Mouse (Mus musculus): ENCODE measurements at regions not wholly inside any gene's neighbourhood (a gene's known extent, or its start where the extent isn't known, plus 50 kb on each side); places are given as distances from the start of the nearest gene placed in this dataset.

DNA sequence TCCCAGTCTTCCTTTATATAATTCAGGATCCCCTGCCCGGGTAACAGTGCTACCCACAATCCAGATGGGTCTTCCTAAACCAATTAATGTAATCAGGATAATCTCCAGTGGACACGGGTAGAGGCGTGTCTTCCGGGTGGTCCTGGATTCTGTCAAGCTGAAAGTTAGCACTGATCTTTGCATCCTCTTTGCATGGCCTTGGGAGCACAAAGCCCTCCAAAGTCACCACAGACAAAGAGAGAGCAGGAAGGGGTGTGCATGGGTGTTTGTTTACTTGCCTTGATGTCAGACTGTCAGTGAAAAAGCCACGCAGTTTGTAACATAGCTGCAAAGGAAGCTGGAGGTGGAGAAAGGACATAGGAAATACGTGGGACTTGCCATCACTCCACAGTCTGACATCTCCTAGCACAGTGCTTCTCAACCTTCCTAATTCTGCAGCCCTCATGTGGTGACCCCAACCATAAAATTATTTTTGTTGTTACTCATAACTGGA lies 208.0 kb downstream of the Rplp1 start:
- no peak for DNase-seq (ENCODE audit: low read depth)
- TF ChIP-seq POLR2A (IDR thresholded peaks at IDR 0.05; ENCODE audit: borderline replicate concordance, extremely low read depth, insufficient read depth, insufficient read length, poor library complexity, severe bottlenecking) (no peak), CTCF (IDR thresholded peaks at IDR 0.05; ENCODE audit: borderline replicate concordance, extremely low read depth, insufficient read depth, insufficient read length) (no peak)

DNA sequence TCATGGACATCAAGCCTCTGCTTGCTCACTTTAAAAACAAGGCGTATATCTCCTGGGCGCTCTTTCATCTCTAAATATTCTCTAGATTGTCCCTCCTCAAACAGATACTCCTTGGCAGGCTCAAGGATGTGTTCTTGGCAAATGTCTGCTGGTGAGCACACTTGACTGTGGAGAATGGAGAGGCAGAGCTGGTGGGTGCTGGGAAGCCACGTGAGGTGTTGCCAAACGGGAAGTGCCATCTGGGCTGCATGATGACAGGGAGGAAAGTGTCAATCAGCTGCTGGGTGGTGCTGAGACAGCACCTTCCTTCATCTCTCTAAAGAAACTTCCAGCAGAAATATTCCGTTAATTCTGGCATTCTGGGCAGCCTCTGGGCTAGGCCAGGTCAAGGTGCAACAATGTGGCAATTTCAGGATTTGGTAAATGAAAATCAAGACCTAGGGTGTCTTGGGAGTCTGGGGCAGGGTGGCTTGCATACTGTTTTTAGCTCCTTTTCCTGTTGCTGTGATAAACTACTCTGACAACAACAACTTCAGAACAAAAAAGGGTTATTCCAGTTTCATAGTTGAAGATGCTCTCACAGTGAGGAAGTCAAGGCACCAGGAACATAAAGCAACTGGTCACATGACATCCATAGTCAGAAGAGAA lies 208.6 kb downstream of the Rplp1 start:
- TF ChIP-seq POLR2A (IDR thresholded peaks at IDR 0.05; ENCODE audit: borderline replicate concordance, extremely low read depth, insufficient read depth, insufficient read length, poor library complexity, severe bottlenecking) (no peak), CTCF (IDR thresholded peaks at IDR 0.05; ENCODE audit: borderline replicate concordance, extremely low read depth, insufficient read depth, insufficient read length) (no peak)
- peak; percentile 84 for DNase-seq (ENCODE audit: low read depth)

DNA sequence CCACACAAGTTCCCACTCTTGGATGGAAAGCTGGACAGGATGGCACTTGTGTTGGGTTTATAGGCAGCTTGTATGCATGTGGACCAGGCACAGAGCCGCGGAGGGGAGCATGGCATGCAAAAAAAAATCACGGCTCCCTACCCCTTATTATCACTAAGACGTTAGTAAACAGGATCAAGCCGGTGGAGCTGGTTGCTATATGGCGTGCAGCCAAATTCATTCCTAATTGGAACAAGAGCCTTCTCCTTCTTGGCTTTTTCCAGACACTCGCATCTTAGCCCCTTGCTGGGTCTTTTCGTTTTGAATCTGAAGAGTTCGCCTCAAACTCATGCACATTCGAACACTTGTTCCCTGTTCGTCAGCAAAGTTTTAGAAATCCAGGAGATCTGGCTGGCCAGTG lies 211.0 kb downstream of the Rplp1 start:
- no peak for TF ChIP-seq POLR2A (IDR thresholded peaks at IDR 0.05; ENCODE audit: borderline replicate concordance, extremely low read depth, insufficient read depth, insufficient read length, poor library complexity, severe bottlenecking)
- no peak for TF ChIP-seq CTCF (IDR thresholded peaks at IDR 0.05; ENCODE audit: borderline replicate concordance, extremely low read depth, insufficient read depth, insufficient read length)
- peak; percentile 94 for DNase-seq (ENCODE audit: low read depth)

DNA sequence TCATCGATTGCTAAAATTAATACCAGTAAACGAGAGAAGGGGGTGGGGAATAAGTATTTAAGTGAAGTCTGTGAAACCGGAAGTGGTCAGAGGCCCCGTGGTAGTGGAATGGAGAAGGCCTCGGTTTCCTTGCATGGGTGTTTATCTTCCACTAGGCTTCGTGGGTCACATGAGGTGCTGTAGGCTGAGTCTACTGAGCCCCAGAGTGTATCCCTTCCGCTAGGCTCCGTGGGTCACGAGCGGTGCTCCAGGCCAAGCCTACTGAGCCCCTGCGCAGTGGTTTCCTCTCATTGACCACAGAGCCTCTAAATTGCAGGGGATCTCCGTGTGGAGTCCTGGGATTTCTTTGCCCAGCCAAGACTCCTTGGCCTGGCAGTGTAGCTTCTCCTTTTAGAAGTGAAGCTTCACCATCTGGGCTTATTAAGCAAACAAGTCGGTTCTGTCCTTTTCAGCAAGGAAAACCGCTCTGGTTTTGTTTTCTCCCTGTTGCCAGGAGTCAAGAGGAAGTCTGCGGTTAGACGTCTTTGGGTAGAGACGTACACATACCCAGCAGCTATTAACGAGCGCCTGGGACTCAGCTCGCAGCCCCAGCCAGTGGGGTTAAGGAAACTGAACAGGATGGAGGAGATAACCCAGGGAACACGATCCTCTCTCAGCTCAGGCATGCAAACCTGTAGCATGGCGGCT lies 211.9 kb downstream of the Rplp1 start:
- TF ChIP-seq CTCF (IDR thresholded peaks at IDR 0.05; ENCODE audit: borderline replicate concordance, extremely low read depth, insufficient read depth, insufficient read length) (no peak), POLR2A (IDR thresholded peaks at IDR 0.05; ENCODE audit: borderline replicate concordance, extremely low read depth, insufficient read depth, insufficient read length, poor library complexity, severe bottlenecking) (no peak)
- peak; percentile 47 for DNase-seq (ENCODE audit: low read depth)

DNA sequence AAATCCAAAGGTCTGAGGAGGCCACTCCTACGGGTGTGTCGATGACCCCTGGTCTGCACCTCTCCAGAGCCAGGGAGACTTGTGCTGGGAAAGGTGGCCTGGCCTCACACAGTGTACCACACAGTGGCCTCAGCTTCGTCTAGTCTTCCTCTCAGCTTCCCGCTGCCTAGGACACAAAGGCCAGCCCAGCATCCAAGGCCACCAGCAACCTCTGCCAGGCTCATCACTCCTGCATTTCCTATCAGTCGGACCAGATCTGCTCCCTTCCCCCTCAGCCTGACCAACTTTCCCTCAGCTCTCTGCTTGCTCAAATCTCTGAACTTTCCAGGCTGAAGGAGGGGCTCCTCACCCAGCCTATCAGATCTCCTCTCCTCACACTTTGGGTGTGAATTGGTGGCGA lies 213.8 kb downstream of the Rplp1 start:
- DNase-seq (ENCODE audit: low read depth) = no peak
- TF ChIP-seq POLR2A (IDR thresholded peaks at IDR 0.05; ENCODE audit: borderline replicate concordance, extremely low read depth, insufficient read depth, insufficient read length, poor library complexity, severe bottlenecking) = no peak
- no peak for TF ChIP-seq CTCF (IDR thresholded peaks at IDR 0.05; ENCODE audit: borderline replicate concordance, extremely low read depth, insufficient read depth, insufficient read length)

DNA sequence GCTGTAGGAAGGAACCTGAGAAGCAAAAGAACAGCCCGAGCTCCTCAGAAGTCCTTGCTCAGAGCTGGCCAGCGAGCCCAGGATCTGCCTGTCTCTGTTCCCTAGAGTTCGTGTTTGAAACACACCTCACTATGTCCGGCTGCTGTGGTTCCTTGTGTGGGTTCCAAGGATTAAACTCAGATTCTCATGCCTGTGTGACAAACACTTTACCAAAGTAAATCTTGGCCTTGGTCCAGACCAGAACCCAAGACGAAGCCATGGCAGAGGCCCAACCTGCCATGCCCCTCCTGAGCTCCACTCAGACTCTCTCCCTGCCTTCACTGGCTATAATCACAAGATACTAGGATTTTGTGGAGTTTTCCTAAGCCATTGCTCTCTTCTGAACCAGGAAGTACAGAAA lies 214.7 kb downstream of the Rplp1 start:
- peak; percentile 42 for DNase-seq (ENCODE audit: low read depth)

DNA sequence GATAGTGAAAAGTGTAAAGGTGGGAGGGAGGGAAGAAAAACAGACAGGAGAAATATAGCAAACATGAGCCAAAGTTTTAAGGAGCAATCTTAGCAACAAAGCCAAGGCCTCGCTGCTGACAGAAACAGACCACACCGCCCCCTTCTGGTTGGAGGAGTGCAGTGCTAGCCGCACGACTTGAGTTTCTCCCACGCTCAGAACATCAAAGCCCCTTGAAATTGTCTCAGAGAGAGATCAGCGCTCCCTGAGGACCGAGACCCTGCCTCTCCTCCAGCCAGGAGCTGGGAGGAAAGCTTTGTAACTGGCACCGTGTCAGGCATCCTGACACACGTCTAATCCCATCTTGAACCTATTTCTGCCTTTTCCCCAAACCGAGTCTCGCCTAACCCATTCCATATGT lies 216.4 kb downstream of the Rplp1 start:
- peak; percentile 93 for DNase-seq (ENCODE audit: low read depth)
- TF ChIP-seq POLR2A (IDR thresholded peaks at IDR 0.05; ENCODE audit: borderline replicate concordance, extremely low read depth, insufficient read depth, insufficient read length, poor library complexity, severe bottlenecking) = no peak
- TF ChIP-seq CTCF (IDR thresholded peaks at IDR 0.05; ENCODE audit: borderline replicate concordance, extremely low read depth, insufficient read depth, insufficient read length) = peak; percentile 97

More for the DNA sequence above, 214.7 kb downstream of the Rplp1 start:
- TF ChIP-seq POLR2A (IDR thresholded peaks at IDR 0.05; ENCODE audit: borderline replicate concordance, extremely low read depth, insufficient read depth, insufficient read length, poor library complexity, severe bottlenecking) (no peak), CTCF (IDR thresholded peaks at IDR 0.05; ENCODE audit: borderline replicate concordance, extremely low read depth, insufficient read depth, insufficient read length) (no peak)

DNA sequence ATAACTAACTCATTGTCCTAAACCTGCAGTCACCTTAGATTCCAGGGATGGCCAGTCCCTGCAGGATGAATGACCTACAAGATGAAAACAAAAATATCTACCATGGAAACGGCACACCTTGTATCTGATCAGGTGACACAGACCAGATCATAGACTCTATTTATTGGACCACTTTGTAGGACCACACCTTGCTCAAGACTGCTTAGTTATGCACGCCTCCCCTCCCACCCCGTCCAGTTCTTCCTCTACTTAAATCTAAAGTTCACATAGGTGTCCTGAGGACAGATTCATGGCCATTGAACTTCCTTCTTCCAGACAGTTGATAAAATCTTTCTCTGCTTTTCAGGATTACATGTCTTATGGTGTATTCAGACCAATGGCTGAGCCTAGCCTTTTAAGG lies 217.5 kb downstream of the Rplp1 start:
- DNase-seq (ENCODE audit: low read depth) = no peak
- TF ChIP-seq CTCF (IDR thresholded peaks at IDR 0.05; ENCODE audit: borderline replicate concordance, extremely low read depth, insufficient read depth, insufficient read length) (no peak), POLR2A (IDR thresholded peaks at IDR 0.05; ENCODE audit: borderline replicate concordance, extremely low read depth, insufficient read depth, insufficient read length, poor library complexity, severe bottlenecking) (no peak)

DNA sequence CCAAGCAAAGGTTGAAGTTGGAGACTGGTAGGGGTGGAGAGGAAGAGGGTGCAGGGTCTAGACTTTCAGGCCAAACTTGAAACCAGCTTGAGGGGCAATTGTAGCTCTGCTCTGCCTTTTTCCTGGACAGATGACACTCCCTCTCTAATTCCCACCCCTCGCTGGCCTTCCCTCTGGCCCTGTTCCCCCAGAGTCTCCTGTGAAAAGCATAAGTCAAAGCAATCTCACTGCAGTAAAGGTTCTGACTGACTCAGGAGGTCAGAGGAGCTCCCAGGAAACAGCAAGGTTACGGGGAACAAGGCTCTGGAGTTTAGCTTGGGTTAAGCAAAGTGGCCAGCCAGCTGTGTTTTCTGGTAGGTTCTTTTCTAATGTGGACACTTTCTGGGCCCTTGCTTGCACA lies 218.5 kb downstream of the Rplp1 start:
- TF ChIP-seq CTCF (IDR thresholded peaks at IDR 0.05; ENCODE audit: borderline replicate concordance, extremely low read depth, insufficient read depth, insufficient read length) (no peak), POLR2A (IDR thresholded peaks at IDR 0.05; ENCODE audit: borderline replicate concordance, extremely low read depth, insufficient read depth, insufficient read length, poor library complexity, severe bottlenecking) (no peak)
- no peak for DNase-seq (ENCODE audit: low read depth)

DNA sequence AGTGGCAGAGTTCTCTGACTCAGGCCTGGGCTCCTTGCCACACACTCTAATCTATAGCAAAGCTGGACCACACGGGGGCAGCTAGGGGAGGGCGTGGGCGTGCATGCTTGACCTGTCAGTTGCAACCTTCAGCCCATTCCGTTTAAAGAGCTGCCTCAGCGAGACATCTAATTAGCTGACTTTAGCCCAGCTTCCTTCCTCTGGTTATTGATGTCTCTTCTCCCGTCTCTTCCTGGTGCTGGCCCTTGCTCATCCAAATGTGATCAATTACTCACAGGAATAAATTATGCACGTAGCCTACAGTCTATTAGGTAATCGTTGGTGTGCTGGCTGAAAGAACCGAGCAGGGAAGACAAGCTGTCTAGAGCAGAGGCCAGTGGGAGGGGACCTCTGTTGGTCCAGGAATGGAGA lies 219.0 kb downstream of the Rplp1 start:
- TF ChIP-seq CTCF (IDR thresholded peaks at IDR 0.05; ENCODE audit: borderline replicate concordance, extremely low read depth, insufficient read depth, insufficient read length) = peak; percentile 16; the same call in 1 of the 2 replicates
- no peak for TF ChIP-seq POLR2A (IDR thresholded peaks at IDR 0.05; ENCODE audit: borderline replicate concordance, extremely low read depth, insufficient read depth, insufficient read length, poor library complexity, severe bottlenecking)
- DNase-seq (ENCODE audit: low read depth) = peak; percentile 60

DNA sequence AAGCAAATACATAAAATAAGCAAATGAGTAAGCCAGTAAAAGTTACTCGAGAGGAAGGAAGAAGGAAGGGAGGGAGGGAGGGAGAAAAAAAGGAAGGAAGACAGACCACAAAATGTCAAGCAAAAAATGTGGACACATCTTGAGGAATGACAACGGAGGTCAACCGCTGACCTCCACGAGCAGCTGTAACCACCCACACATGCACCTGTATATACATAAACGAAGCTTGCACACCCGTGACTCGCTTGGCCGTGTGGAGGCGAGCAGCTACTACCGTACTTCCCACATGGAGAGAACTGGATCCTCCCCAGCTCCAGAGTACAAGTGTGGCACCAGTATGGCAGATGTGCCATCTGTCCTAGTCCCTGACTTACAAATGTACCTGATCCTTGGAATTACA lies 220.1 kb downstream of the Rplp1 start:
- DNase-seq (ENCODE audit: low read depth) = no peak
- TF ChIP-seq CTCF (IDR thresholded peaks at IDR 0.05; ENCODE audit: borderline replicate concordance, extremely low read depth, insufficient read depth, insufficient read length) (no peak), POLR2A (IDR thresholded peaks at IDR 0.05; ENCODE audit: borderline replicate concordance, extremely low read depth, insufficient read depth, insufficient read length, poor library complexity, severe bottlenecking) (no peak)

DNA sequence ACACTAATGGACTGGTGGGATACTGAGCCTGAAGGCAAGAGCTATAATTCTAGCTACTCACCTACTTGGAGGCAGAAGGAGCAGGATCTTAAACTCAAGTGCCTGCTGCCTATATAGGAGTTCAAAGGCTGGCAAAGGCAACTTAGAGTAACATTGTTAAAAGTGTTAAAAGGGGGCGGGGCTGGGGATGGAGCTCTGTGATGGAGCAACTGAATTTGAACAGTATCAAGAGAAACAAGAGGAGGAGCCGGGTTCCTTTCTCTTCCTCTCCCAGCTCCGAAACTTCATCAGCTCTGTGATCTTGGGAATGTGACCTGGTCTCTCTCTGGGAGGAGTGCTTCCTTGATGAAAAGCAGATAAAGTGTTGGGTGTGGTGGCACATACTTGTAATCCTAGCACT lies 223.6 kb downstream of the Rplp1 start:
- DNase-seq (ENCODE audit: low read depth) = no peak
- no peak for TF ChIP-seq CTCF (IDR thresholded peaks at IDR 0.05; ENCODE audit: borderline replicate concordance, extremely low read depth, insufficient read depth, insufficient read length)
- TF ChIP-seq POLR2A (IDR thresholded peaks at IDR 0.05; ENCODE audit: borderline replicate concordance, extremely low read depth, insufficient read depth, insufficient read length, poor library complexity, severe bottlenecking) = no peak

All from brain, embryonic 14.5 days (tissue).